Comparison of ENCODE assay signal across 8 mouse cellular contexts in the genomic region with DNA sequence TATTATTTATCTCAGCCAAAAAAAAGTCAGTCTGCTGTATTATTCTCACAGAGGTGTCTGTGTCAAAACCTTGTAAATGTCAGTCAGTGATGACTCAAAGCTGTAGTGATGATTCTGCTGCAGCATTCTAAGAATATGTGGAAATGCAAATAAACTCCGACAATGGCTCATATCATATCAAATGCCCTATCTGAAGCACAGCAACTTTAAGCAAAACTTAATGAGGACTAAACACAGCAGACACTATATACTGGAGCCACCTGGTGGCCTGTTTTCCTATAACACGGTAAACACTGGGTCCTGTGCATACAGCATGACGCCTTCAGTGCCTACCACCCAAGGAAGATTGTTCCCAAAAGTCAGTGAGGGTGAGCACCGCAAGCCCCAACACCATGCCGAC. TPM values are rescaled to one million over a fixed set of nuclear protein-coding genes. Genes with fewer than 3 reads are reported as not detected.
A peak's percentile ranks its signal among the peaks of the same experiment; 100 is the strongest.
DNase-seq lines count a peak whose midpoint lies in the region; ATAC-seq and TF ChIP-seq lines count a peak whose summit lies in the region.

No protein-coding gene starts in this region.

- CTCF ChIA-PET in Patski (lab: Charles Lee), result interaction anchor here (1.2 to 2.4 kb wide), 4 partner anchors 14 to 497 kb away, joined by 3 to 12 read pairs (median 4); no protein-coding TSS in a partner anchor

- no peak overlapping the region for H3K4me2 ChIP-seq in embryonic facial prominence, embryonic 14.5 days (ENCODE audit: low read depth, low read length)
- no peak overlapping the region for H3K4me2 ChIP-seq in hindbrain, embryonic 16.5 days (ENCODE audit: low read length)
- H3K4me2 ChIP-seq in midbrain, postnatal 0 days (ENCODE audit: low read depth, low read length, poor library complexity, severe bottlenecking), result no peak overlapping the region

- H3K9me3 ChIP-seq in embryonic facial prominence, embryonic 14.5 days (ENCODE audit: control insufficient read depth, low read length), result no peaks in the 10 kb centered on the region
- H3K9me3 ChIP-seq in hindbrain, embryonic 16.5 days (ENCODE audit: control insufficient read depth, low read length), result no peaks in the 10 kb centered on the region
- no peaks in the 10 kb centered on the region for H3K9me3 ChIP-seq in midbrain, postnatal 0 days (ENCODE audit: low read length)

- no peak overlapping the region for H3K27ac ChIP-seq in embryonic facial prominence, embryonic 14.5 days (replicated peaks; ENCODE audit: low read depth, low read length)
- H3K27ac ChIP-seq in hindbrain, embryonic 16.5 days (ENCODE audit: low read depth, low read length), result no peak overlapping the region
- no peak overlapping the region for H3K27ac ChIP-seq in midbrain, postnatal 0 days (ENCODE audit: low read depth, low read length)

- ATAC-seq in Patski, result no peak
- ATAC-seq in embryonic facial prominence, embryonic 14.5 days (ENCODE audit: low read depth), result no peak
- peak; percentile 67; the same call in 1 of the 2 replicates for ATAC-seq in hindbrain, embryonic 16.5 days
- ATAC-seq in midbrain, postnatal 0 days (ENCODE audit: low FRiP score), result peak; percentile 58; the same call in 1 of the 2 replicates

- no peak overlapping the region for H3K4me3 ChIP-seq in embryonic facial prominence, embryonic 14.5 days (ENCODE audit: low read depth, low read length)
- H3K4me3 ChIP-seq in hindbrain, embryonic 16.5 days (ENCODE audit: low read length), result no peak overlapping the region
- H3K4me3 ChIP-seq in midbrain, postnatal 0 days (ENCODE audit: low read depth, low read length), result no peak overlapping the region

- in situ Hi-C loops in Patski (cut with MboI; ENCODE audit: low pct_unique_long_range_greater_than_20kb), result loop anchor here (10.0 kb wide), 1 partner anchor 493 kb away; the partner anchor contains the start of gene Foxc1

- H3K4me1 ChIP-seq in embryonic facial prominence, embryonic 14.5 days (ENCODE audit: control insufficient read depth, insufficient read depth, low read length), result no peaks in the 10 kb centered on the region
- H3K4me1 ChIP-seq in hindbrain, embryonic 16.5 days (ENCODE audit: control insufficient read depth, insufficient read depth, low read depth, low read length), result no peaks in the 10 kb centered on the region
- no peaks in the 10 kb centered on the region for H3K4me1 ChIP-seq in midbrain, postnatal 0 days (ENCODE audit: insufficient read depth, low read length)

- no peaks in the 10 kb centered on the region for H3K27me3 ChIP-seq in Patski
- no peaks in the 10 kb centered on the region for H3K27me3 ChIP-seq in embryonic facial prominence, embryonic 14.5 days (replicated peaks; ENCODE audit: control insufficient read depth, insufficient read depth, low read length)
- H3K27me3 ChIP-seq in hindbrain, embryonic 16.5 days (replicated peaks; ENCODE audit: control insufficient read depth, insufficient read depth, low read length), result no peaks in the 10 kb centered on the region
- no peaks in the 10 kb centered on the region for H3K27me3 ChIP-seq in midbrain, postnatal 0 days (ENCODE audit: insufficient read depth, low read length)

- H3K9ac ChIP-seq in embryonic facial prominence, embryonic 14.5 days (ENCODE audit: low read depth, low read length), result no peak overlapping the region
- no peak overlapping the region for H3K9ac ChIP-seq in hindbrain, embryonic 16.5 days (ENCODE audit: low read depth, low read length)
- H3K9ac ChIP-seq in midbrain, postnatal 0 days (replicated peaks; ENCODE audit: low read length, poor library complexity, severe bottlenecking), result no peak overlapping the region

- POLR2A ChIA-PET in Patski (lab: Charles Lee), result no interaction called here

- DNase-seq in ovary, postnatal 14 days (ENCODE audit: low spot score), result peak; percentile 6
- DNase-seq in ovary, postnatal 10 days (ENCODE audit: low spot score), result no peak
- DNase-seq in Patski (ENCODE audit: low read depth, low spot score), result no peak
- DNase-seq in embryonic facial prominence, embryonic 14.5 days (ENCODE audit: low spot score), result peak; percentile 51
- peak; percentile 20 to 46 for DNase-seq in left cerebral cortex, postnatal 14 days (ENCODE audit: low spot score in 2 of 2)
- DNase-seq in midbrain, postnatal 0 days (ENCODE audit: low spot score), result peak; percentile 38
- no peak for DNase-seq in T-cell, adult 2 months (ENCODE audit: low spot score)

- WGBS in embryonic facial prominence, embryonic 14.5 days, result 50% methylated on average over 5 of the region's 5 CpGs
- 49% methylated on average over 5 of the region's 5 CpGs for WGBS in hindbrain, embryonic 16.5 days
- 54% methylated on average over 5 of the region's 5 CpGs for WGBS in midbrain, postnatal 0 days

- peak; percentile 58 for TF ChIP-seq CTCF in Patski (IDR thresholded peaks at IDR 0.05)
- peak; percentile 69 for TF ChIP-seq CTCF in midbrain, postnatal 0 days (IDR thresholded peaks at IDR 0.05)

- intact Hi-C loops in left cerebral cortex, postnatal 14 days (cut with DNase I), result loop anchor here (5.0 kb wide), 1 partner anchor 495 kb away; no protein-coding TSS in a partner anchor

- no peaks in the 10 kb centered on the region for H3K36me3 ChIP-seq in embryonic facial prominence, embryonic 14.5 days (ENCODE audit: control insufficient read depth, insufficient read depth, low read length)
- no peaks in the 10 kb centered on the region for H3K36me3 ChIP-seq in hindbrain, embryonic 16.5 days (ENCODE audit: control insufficient read depth, insufficient read depth, low read length)
- no peaks in the 10 kb centered on the region for H3K36me3 ChIP-seq in midbrain, postnatal 0 days (ENCODE audit: insufficient read depth, low read length)

RNA-seq across cellular contexts. Expression of gene Gmds, which starts 41.1 kb away (rescaled TPM):
- 53.3 TPM for polyA plus RNA-seq in Patski (2021)
- 39.4 and 41.9 TPM in 2 replicates for polyA plus RNA-seq in embryonic facial prominence, embryonic 14.5 days (2014; fragmentation: Nextera tagmentation; extraction: Ambion mirVana)
- polyA plus RNA-seq in hindbrain, embryonic 16.5 days (2015; fragmentation: Nextera tagmentation; extraction: Ambion mirVana), result 37.4 and 38.2 TPM in 2 replicates
- 10 to 100 TPM; 12.8 to 14.0 TPM for total RNA-seq in left cerebral cortex, postnatal 14 days (2021)
- total RNA-seq in midbrain, postnatal 0 days (2014; rRNA removed), result 8.7 and 9.1 TPM in 2 replicates
- polyA plus RNA-seq in midbrain, postnatal 0 days (2015; fragmentation: Nextera tagmentation; extraction: Ambion mirVana), result 28.6 and 29.0 TPM in 2 replicates

Comparison
In these comparisons a context has a peak if more than half of its experiments do, and no peak if none do; other contexts are left out.
1. DNase-seq: peak in ovary, postnatal 14 days (single experiment), embryonic facial prominence, embryonic 14.5 days (single experiment), left cerebral cortex, postnatal 14 days (2 of 2) and midbrain, postnatal 0 days (single experiment); none in ovary, postnatal 10 days (single experiment), Patski (single experiment) and T-cell, adult 2 months (single experiment).
2. ATAC-seq: peak in hindbrain, embryonic 16.5 days (single experiment) and midbrain, postnatal 0 days (single experiment); none in Patski (single experiment) and embryonic facial prominence, embryonic 14.5 days (single experiment).